Mouse (Mus musculus) neural tube, embryonic 11.5 days (tissue): Measurements from ENCODE around the gene Psrc1. TPM values are rescaled to one million over a fixed set of nuclear protein-coding genes. Genes with fewer than 3 reads are reported as not detected.

ENCODE experiments used
- ATAC-seq: fragments of 200-750 bp; cut with Nextera tagmentation; 2 replicates; pipeline ENCODE4 v1.8.0; 2017; ENCODE audit warnings: moderate number of reproducible peaks, mild to moderate bottlenecking, moderate TSS enrichment, moderate library complexity; ENCODE audit not compliant: insufficient read depth, low FRiP score, low TSS enrichment
- DNase-seq: peaks from one replicate; pipeline ENCODE4 v3.0.0-alpha.2; 2015; ENCODE audit warnings: low spot score
- H3K27ac ChIP-seq: fragments of 300-500 bp; sonication (generic); 2 replicates; pipeline ENCODE4 v1.5.1; 2014; ENCODE audit warnings: low read depth, mild to moderate bottlenecking, low read length
- H3K27me3 ChIP-seq: fragments of 300-500 bp; sonication (generic); 2 replicates; pipeline ENCODE4 v1.6.1; 2014; ENCODE audit warnings: mild to moderate bottlenecking, low read length, mixed read lengths; ENCODE audit not compliant: control insufficient read depth, insufficient read depth
- H3K36me3 ChIP-seq: fragments of 300-500 bp; sonication (generic); 2 replicates; pipeline ENCODE4 v1.6.1; 2014; ENCODE audit warnings: mild to moderate bottlenecking, low read length, moderate library complexity, mixed read lengths; ENCODE audit not compliant: control insufficient read depth, insufficient read depth
- H3K4me1 ChIP-seq: fragments of 300-500 bp; sonication (generic); 2 replicates; pipeline ENCODE4 v1.6.1; 2014; ENCODE audit warnings: low read length, mixed read lengths; ENCODE audit not compliant: control insufficient read depth, insufficient read depth
- H3K4me2 ChIP-seq: fragments of 300-500 bp; sonication (generic); 2 replicates; pipeline ENCODE4 v1.6.1; 2014; ENCODE audit warnings: low read depth, mild to moderate bottlenecking, moderate library complexity
- H3K4me3 ChIP-seq: fragments of 300-500 bp; sonication (generic); 2 replicates; pipeline ENCODE4 v1.5.1; 2014; ENCODE audit warnings: low read depth, low read length
- H3K9ac ChIP-seq: fragments of 300-500 bp; sonication (generic); 2 replicates; pipeline ENCODE4 v1.6.1; 2014; ENCODE audit warnings: mild to moderate bottlenecking, low read length
- H3K9me3 ChIP-seq: fragments of 300-500 bp; sonication (generic); 2 replicates; pipeline ENCODE4 v1.6.1; 2016; ENCODE audit warnings: low read length; ENCODE audit not compliant: control insufficient read depth
- WGBS: fragments of 180-500 bp; shearing (Covaris S2); extraction: QIAGEN DNeasy Blood & Tissue Kit; methylation state at CpG from one replicate; pipeline ENCODE4 v1.1.7; 2014; 5-methylcytosine and 5-hydroxymethylcytosine counted together
- polyA plus RNA-seq: library from polyadenylated mRNA; unstranded; fragments of >200 nt; fragmentation: Nextera tagmentation; extraction: Ambion mirVana; gene quantifications from 2 replicates; pipeline ENCODE4 v1.2.1, GENCODE M21; 2014

The Psrc1 gene
- polyA plus RNA-seq, 1 experiment from 2014 or later, result 52.0 TPM

- H3K27ac ChIP-seq, result peak overlapping the region; percentile 97
- peak; percentile 49 for ATAC-seq
- H3K4me2 ChIP-seq, result peak overlapping the region; percentile 87
- peak; percentile 79 for DNase-seq
- H3K36me3 ChIP-seq, result peaks cover 31% of the 10 kb centered on the region
- H3K27me3 ChIP-seq, result no peaks in the 10 kb centered on the region
- WGBS, result 16% methylated on average over 5 of the region's 5 CpGs
- peaks cover 39% of the 10 kb centered on the region for H3K4me1 ChIP-seq
- H3K4me3 ChIP-seq, result peak overlapping the region; percentile 41
- H3K9me3 ChIP-seq, result peaks cover 8% of the 10 kb centered on the region
- H3K9ac ChIP-seq, result peak overlapping the region; percentile 89
Measured at GRCm38 (mm10) chr3:108410359-108410714, 26.7 kb downstream of the Psrc1 start.

DNA sequence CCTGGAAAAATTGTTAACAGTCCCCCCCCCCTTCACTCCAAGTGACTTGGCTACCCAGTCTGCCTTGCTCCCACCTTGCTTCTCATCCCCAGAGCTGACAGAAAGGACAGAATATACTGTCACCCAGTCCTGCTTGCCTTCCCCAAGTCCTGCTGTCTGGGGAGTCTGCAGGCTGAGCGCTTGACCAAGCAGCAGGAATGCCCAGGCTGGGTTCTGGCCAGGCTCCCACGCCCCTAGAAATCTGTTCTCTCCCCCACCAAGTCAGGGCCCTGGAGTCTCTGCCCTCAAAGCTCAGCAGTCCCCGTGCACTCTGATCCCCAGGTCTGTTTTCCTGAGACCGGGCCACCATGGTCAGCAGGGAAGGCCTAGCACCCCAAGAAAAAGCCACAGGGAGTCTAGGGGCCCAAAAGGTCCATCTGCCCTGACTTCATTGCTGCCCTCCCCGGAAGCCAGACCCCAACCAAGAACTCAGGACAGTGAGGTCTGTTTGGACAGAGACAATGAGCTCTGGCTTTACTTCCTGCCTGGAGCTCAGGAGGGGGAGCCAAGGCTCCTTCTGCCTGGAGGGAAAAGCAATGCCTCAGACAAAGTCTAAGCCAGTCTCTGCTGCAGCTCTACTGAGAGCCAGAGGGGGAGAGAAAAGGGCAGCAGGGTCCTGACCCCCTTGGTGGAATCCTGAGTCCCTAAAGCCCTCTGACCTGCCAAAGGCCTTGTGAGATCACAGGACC is 27.6 kb downstream of the Psrc1 start:
- 48% methylated on average over 5 of the region's 5 CpGs for WGBS
- no peak for DNase-seq
- H3K4me1 ChIP-seq, result peaks cover 37% of the 10 kb centered on the region

GRCm38 (mm10) chr3:108411754-108412121 is 28.1 kb downstream of the Psrc1 start:
- Histone ChIP-seq H3K9ac (peak overlapping the region; percentile 89), H3K27me3 (no peaks in the 10 kb centered on the region), H3K4me2 (peak overlapping the region; percentile 87), H3K9me3 (peaks cover 8% of the 10 kb centered on the region), H3K27ac (peak overlapping the region; percentile 97), H3K4me3 (peak overlapping the region; percentile 41), H3K36me3 (peaks cover 29% of the 10 kb centered on the region), H3K4me1 (peaks cover 32% of the 10 kb centered on the region)
- DNase-seq (peak; percentile 54), ATAC-seq (peak; percentile 35; the same call in 1 of the 2 replicates)
- 50% methylated on average over 8 of the region's 8 CpGs for WGBS

More for the DNA sequence above, 27.6 kb downstream of the Psrc1 start:
- H3K27me3 ChIP-seq, result no peaks in the 10 kb centered on the region
- H3K9ac ChIP-seq, result peak overlapping the region; percentile 89
- H3K4me3 ChIP-seq, result peak overlapping the region; percentile 41
- ATAC-seq, result no peak
- peak overlapping the region; percentile 97 for H3K27ac ChIP-seq
- peak overlapping the region; percentile 87 for H3K4me2 ChIP-seq
- H3K9me3 ChIP-seq, result peaks cover 8% of the 10 kb centered on the region
- H3K36me3 ChIP-seq, result peaks cover 31% of the 10 kb centered on the region

- ATAC-seq (no peak), DNase-seq (no peak)
- Histone ChIP-seq H3K36me3 (peaks cover 23% of the 10 kb centered on the region), H3K27me3 (no peaks in the 10 kb centered on the region), H3K4me2 (no peak overlapping the region), H3K4me3 (peak overlapping the region; percentile 7; the same call in 1 of the 2 replicates), H3K27ac (no peak overlapping the region), H3K9me3 (peaks cover 8% of the 10 kb centered on the region), H3K9ac (no peak overlapping the region), H3K4me1 (peaks cover 24% of the 10 kb centered on the region)
- WGBS, result 97% methylated on average over 35 of the region's 35 CpGs
Measured at GRCm38 (mm10) chr3:108413634-108414360, 30.2 kb downstream of the Psrc1 start.

- DNase-seq (peak; percentile 57), ATAC-seq (peak; percentile 5; the same call in 1 of the 2 replicates)
- Histone ChIP-seq H3K4me1 (peaks cover 17% of the 10 kb centered on the region), H3K9ac (peak within 1 kb of the TSS; percentile 97), H3K4me2 (peak within 1 kb of the TSS; percentile 87), H3K4me3 (peak within 1 kb of the TSS; percentile 87), H3K27me3 (no peaks in the 10 kb centered on the region), H3K27ac (peak within 1 kb of the TSS; percentile 81), H3K36me3 (peaks cover 21% of the 10 kb centered on the region), H3K9me3 (peaks cover 8% of the 10 kb centered on the region)
- WGBS, result 6% methylated on average over 67 of the region's 67 CpGs
Measured at GRCm38 (mm10) chr3:108414857-108415830, 31.5 kb downstream of the Psrc1 start, which contains the start of gene Celsr2. Gene Celsr2 (minus strand): TSS chr3:108415552.

DNA sequence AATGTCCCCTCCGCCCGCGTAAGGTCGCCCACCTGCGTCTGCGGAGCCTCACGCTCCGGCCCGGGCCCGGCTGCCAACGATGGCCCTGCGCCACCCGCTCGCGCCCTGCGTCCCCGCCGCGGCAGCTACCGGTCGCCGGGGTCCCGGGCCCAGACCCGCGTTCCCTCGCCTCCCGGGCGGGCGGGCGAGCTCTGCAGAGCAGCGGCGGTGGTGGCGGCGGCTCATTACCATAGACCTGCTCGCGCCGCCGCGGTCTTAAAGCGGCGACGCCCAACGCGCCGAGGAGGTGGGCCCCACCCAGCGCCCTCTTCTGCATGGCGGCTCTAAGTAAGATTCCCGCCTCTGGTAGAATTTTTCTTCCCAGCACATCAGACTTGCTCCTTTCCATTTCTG is 32.2 kb downstream of the Psrc1 start:
- Histone ChIP-seq H3K9me3 (peaks cover 8% of the 10 kb centered on the region), H3K9ac (peak overlapping the region; percentile 97), H3K4me3 (peak overlapping the region; percentile 87), H3K4me2 (peak overlapping the region; percentile 87), H3K4me1 (peaks cover 14% of the 10 kb centered on the region), H3K27me3 (no peaks in the 10 kb centered on the region), H3K36me3 (peaks cover 21% of the 10 kb centered on the region), H3K27ac (peak overlapping the region; percentile 81)
- DNase-seq (peak; percentile 92), ATAC-seq (peak; percentile 78)
- WGBS, result under 1% methylated on average over 45 of the region's 48 CpGs

DNA sequence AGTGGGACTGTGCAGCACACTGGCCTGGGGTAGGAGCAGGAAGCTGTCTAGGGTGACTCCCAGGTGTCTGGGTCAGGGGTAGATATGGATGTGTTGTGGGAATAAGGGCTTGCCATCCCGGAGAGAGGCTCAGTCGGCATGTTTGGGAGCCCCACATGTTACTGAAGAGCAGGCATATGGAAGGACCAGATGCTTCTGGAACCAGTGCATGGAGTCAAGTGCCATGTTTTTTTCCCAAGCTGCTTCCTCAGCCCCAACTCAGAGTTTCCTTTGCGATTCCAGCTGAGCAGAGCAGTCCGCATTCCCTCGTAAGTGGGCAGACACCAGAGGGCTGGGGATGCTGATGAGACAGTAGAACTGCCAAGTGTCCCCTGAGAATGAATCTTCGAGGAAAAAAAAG is 39.4 kb downstream of the Psrc1 start:
- H3K27me3 ChIP-seq, result no peaks in the 10 kb centered on the region
- whole genome bisulfite sequencing, result 40% methylated on average over 6 of the region's 6 CpGs
- peaks cover 34% of the 10 kb centered on the region for H3K4me1 ChIP-seq
- H3K4me3 ChIP-seq, result no peak overlapping the region
- H3K36me3 ChIP-seq, result peaks cover 7% of the 10 kb centered on the region
- no peak for ATAC-seq
- no peaks in the 10 kb centered on the region for H3K9me3 ChIP-seq
- H3K4me2 ChIP-seq, result no peak overlapping the region
- no peak overlapping the region for H3K27ac ChIP-seq
- no peak overlapping the region for H3K9ac ChIP-seq
- DNase-seq, result no peak
